ENCODE assay signal across 23 mouse cellular contexts in genomic region chr2:145752572-145752971, GRCm38 (mm10).
DNase-seq lines count a peak whose midpoint lies in the region; ATAC-seq and TF ChIP-seq lines count a peak whose summit lies in the region.
"Had no signal": no experiment of that assay in that cellular context is flagged by ENCODE, and none has a peak within 500 bp of the region (broad histone marks: within the 10 kb centered on the region; RNA-seq: fewer than 3 reads in every experiment).

No protein-coding gene starts in this region.

- no peak overlapping the region for H3K4me3 ChIP-seq in gastrocnemius, adult 2 months
- no peak overlapping the region for H3K4me3 ChIP-seq in limb, embryonic 14.5 days (replicated peaks; ENCODE audit: low read length)
- H3K4me3 ChIP-seq in midbrain, embryonic 11.5 days (ENCODE audit: low read depth, low read length), result no peak overlapping the region
- H3K4me3 ChIP-seq: liver, embryonic 13.5 days; megakaryocyte, embryonic 14.5 days had no signal

- intact Hi-C loops in gastrocnemius, adult 2 months (cut with DNase I), result no loop called here

- H3K27me3 ChIP-seq in limb, embryonic 14.5 days (ENCODE audit: control insufficient read depth, insufficient read depth, low read length), result no peaks in the 10 kb centered on the region
- H3K27me3 ChIP-seq in midbrain, embryonic 11.5 days (ENCODE audit: control insufficient read depth, insufficient read depth, low read length), result peaks cover 24% of the 10 kb centered on the region
- H3K27me3 ChIP-seq: liver, embryonic 13.5 days; megakaryocyte, embryonic 14.5 days had no signal

- no peaks in the 10 kb centered on the region for H3K36me3 ChIP-seq in limb, embryonic 14.5 days (ENCODE audit: control insufficient read depth, insufficient read depth, low read length)
- H3K36me3 ChIP-seq in midbrain, embryonic 11.5 days (ENCODE audit: control insufficient read depth, insufficient read depth, low read length), result no peaks in the 10 kb centered on the region
- H3K36me3 ChIP-seq: liver, embryonic 13.5 days had no signal

- TF ChIP-seq POLR2A in limb, embryonic 14.5 days (IDR thresholded peaks at IDR 0.05; ENCODE audit: borderline replicate concordance, extremely low read depth, insufficient read depth, insufficient read length), result no peak

- no peak for ATAC-seq in limb, embryonic 14.5 days (ENCODE audit: low FRiP score, low read depth)
- no peak for ATAC-seq in midbrain, embryonic 11.5 days (ENCODE audit: low FRiP score)
- ATAC-seq: CD4-positive, CD25-positive, alpha-beta regulatory T cell, adult 4 months; inflammation-experienced regulatory T-cells, adult 6 months had no signal

- 53% methylated on average over 6 of the region's 6 CpGs for WGBS in limb, embryonic 14.5 days
- 86% methylated on average over 6 of the region's 6 CpGs for WGBS in midbrain, embryonic 11.5 days

- no peak for TF ChIP-seq CTCF in gastrocnemius, adult 2 months (IDR thresholded peaks at IDR 0.05)

- H3K4me1 ChIP-seq in limb, embryonic 14.5 days (ENCODE audit: control insufficient read depth, insufficient read depth, low read length), result peaks cover 7% of the 10 kb centered on the region; the same call in 1 of the 2 replicates
- no peaks in the 10 kb centered on the region for H3K4me1 ChIP-seq in midbrain, embryonic 11.5 days (ENCODE audit: control insufficient read depth, insufficient read depth, low read length)
- H3K4me1 ChIP-seq: liver, embryonic 13.5 days had no signal

- no peak overlapping the region for H3K4me2 ChIP-seq in limb, embryonic 14.5 days (replicated peaks; ENCODE audit: low read depth, low read length, severe bottlenecking)
- no peak overlapping the region for H3K4me2 ChIP-seq in midbrain, embryonic 11.5 days
- H3K4me2 ChIP-seq: hindbrain, embryonic 14.5 days; liver, embryonic 13.5 days had no signal

- H3K9ac ChIP-seq in limb, embryonic 14.5 days (ENCODE audit: low read depth, low read length, severe bottlenecking), result no peak overlapping the region
- no peak overlapping the region for H3K9ac ChIP-seq in midbrain, embryonic 11.5 days (ENCODE audit: low read length)
- H3K9ac ChIP-seq: hindbrain, embryonic 14.5 days; liver, embryonic 13.5 days had no signal

- peak overlapping the region; percentile 13; the same call in 1 of the 2 replicates for H3K27ac ChIP-seq in gastrocnemius, adult 2 months
- H3K27ac ChIP-seq in limb, embryonic 14.5 days (replicated peaks; ENCODE audit: low read depth, low read length), result peak overlapping the region; percentile 61
- no peak overlapping the region for H3K27ac ChIP-seq in midbrain, embryonic 11.5 days (ENCODE audit: low read depth, low read length)
- H3K27ac ChIP-seq: hindbrain, embryonic 14.5 days; liver, embryonic 13.5 days; stomach, postnatal 0 days had no signal

- DNase-seq in gastrocnemius, adult 2 months, result peak; percentile 40
- no peak for DNase-seq in gastrocnemius, postnatal 4 days (ENCODE audit: low spot score in 2 of 2)
- DNase-seq in layer of hippocampus, adult 9-11 months, result peak; percentile 12
- DNase-seq in layer of hippocampus, postnatal 10 days (ENCODE audit: low spot score in 2 of 2), result no peak
- peak; percentile 50 for DNase-seq in brain, adult 2 months (ENCODE audit: low read depth, low spot score)
- DNase-seq in limb, embryonic 14.5 days (ENCODE audit: low spot score), result peak; percentile 55
- DNase-seq in midbrain, embryonic 11.5 days (ENCODE audit: low spot score, missing footprints), result no peak
- DNase-seq: adrenal gland, postnatal 14 days; cerebellum, adult 9-10 months; kidney, adult 18-20 months; left cerebral cortex, postnatal 4 days; liver, embryonic 13.5 days; lung, adult 2 months; lung, postnatal 36 days; midbrain, embryonic 14.5 days; retina, postnatal 1 day; thymus, adult 2 months; thymus, postnatal 4 days had no signal

- no peaks in the 10 kb centered on the region for H3K9me3 ChIP-seq in limb, embryonic 14.5 days (ENCODE audit: control insufficient read depth, low read length)
- H3K9me3 ChIP-seq in midbrain, embryonic 11.5 days (ENCODE audit: control insufficient read depth, low read length), result no peaks in the 10 kb centered on the region
- H3K9me3 ChIP-seq: liver, embryonic 13.5 days; megakaryocyte, embryonic 14.5 days had no signal

Comparison
In these comparisons a context has a peak if more than half of its experiments do, and no peak if none do; other contexts are left out.
1. DNase-seq: peak in gastrocnemius, adult 2 months (single experiment), layer of hippocampus, adult 9-11 months (single experiment), brain, adult 2 months (single experiment) and limb, embryonic 14.5 days (single experiment); none in gastrocnemius, postnatal 4 days (0 of 2), layer of hippocampus, postnatal 10 days (0 of 2) and midbrain, embryonic 11.5 days (single experiment).